Mouse (Mus musculus) brain, embryonic 18.5 days (tissue): ENCODE data around the gene Xkr7.

ENCODE experiments used
- DNase-seq: peaks from one replicate; pipeline ENCODE4 v3.0.0-alpha.2; 2012; ENCODE audit warnings: low read depth, low spot score

Xkr7 gene

DNA sequence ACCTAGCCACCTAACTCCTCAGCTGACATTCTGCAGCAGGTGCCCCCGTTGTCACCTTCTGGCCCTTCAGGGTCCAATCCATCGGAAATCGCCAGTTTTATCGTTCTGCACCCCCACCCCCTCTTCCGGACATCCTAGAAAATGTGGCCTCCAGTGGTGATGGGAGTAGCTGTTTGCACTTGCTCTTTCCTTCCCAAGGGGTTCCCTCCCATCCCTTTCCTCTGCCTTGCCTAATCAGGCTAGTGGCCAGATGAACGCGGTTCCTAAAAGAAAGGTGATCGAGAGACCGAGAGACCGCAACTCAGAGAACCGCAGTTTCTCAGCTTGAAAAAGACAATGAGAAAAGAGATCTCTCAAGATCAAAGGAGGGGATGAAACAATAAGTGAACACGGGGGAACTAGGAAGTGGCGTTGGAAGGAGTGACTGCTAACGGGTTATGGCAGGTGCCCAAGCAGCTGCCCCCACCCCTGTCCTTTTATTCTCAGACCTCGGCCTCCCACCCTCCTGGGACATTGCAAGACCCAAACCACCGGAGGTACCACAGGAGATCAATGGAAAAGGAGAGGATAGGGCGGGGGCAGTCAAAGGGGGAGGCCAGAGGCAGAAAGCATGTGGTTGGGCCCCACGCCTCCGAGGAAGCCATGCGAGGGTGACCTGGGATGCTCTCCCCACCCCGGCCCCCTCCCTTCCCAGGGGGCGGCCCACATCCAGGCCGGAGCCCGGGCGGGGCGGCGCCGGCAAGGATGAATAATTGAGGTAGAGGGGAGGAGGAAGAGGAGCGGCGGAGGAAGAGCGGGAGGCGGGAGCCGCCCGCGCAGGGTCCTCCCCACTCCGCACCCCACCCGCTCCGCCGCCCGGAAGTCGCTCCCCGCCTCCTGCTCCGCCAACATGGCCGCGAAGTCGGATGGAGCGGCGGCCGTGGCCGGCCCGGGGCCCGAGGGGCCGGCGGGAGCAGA, at the start of gene Xkr7:
Xkr7 (plus strand) TSS at position 727 of the 957 bp plus-strand sequence.
- no peak for DNase-seq

DNA sequence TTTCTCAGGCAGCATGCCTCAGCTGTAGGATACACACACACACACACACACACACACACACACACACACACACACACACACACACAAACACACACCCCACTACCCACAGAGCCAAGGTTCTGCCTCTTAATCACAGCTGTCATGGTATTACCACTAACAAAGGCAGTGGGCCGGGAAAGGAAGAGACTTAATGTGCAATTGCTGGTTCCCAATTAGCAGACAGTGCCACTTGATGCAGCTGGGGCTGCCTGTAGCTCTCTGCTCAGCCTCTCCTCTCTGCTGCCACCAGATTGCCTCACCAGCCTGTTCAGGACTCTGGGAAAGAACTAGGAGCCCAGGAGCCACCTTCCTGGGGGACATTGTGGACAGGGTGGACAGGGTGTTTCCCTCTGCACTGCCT, 46.1 kb upstream of the Xkr7 start:
- DNase-seq, result peak; percentile 26

DNA sequence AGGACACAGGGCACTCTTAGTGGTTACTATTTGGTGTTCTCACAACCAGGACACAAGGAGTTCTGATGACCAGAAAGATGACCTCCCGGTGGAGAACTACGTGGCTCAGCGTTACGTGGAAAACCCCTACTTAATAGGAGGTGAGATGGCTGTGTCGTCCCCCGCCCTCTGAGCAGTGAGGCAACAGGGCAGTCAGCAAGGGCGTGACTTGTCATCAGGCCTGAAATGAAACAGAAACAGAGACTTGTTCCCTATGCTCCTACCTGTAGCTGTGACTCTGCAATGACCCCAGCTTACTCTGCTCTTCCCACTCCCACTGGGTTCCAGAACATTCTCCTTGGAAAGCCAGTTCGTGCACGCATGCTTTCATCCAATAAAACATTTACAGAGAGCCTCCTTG, 40.1 kb upstream of the Xkr7 start:
- no peak for DNase-seq

DNA sequence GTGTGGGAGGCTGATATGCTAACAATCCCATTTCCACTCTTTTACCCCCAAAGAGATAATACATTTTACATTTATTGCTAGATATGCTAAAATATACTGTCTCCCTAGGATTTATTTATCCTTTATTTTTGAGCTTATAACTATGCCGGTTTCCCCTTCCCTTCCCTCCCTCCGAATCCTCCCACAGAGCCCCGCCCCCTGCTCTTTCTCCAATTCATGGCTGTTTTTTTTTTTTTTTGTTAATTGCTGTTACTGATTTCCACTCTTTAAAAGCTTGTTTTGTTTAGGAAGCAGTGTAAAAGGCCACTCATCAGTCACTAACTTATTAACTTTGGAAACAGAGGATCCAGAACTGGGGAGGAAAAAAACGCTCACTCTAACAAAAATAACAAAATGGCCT, 34.6 kb upstream of the Xkr7 start:
- no peak for DNase-seq

DNA sequence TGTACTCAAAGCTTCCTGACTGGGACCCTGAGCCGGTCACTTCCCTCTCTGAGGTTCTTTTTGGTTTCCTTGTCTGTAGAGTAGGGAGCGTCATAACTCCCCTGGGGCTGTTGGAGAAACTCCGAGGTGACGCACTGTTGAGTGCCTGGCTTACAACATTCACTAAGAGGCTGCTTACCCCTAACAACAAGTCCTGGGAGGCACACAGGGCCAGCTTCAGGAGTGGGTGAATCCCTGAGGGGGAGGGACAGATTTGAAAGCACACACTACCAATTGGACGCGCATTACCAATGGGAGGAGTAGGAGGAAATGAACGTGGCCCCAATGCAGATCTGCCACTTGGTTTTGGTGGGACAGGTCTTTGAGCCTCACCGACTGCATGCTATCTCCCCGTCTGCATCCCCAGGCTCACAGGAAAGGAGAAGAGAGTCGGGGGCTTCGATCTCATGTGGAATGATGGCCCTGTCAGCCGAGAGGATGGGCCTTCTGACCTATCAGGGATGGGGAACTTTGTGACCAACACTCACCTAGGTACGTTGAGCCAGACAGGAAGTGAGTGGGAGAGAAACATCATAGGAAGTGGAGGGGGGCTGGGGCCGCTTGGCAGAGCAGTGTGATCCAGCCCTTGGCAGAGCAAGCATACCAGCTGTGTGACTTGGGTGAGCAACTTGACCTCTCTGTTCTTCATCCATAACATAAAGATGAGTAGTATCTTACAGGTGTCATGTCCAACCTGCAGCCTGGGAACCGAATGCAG, 29.0 kb upstream of the Xkr7 start:
- no peak for DNase-seq

DNA sequence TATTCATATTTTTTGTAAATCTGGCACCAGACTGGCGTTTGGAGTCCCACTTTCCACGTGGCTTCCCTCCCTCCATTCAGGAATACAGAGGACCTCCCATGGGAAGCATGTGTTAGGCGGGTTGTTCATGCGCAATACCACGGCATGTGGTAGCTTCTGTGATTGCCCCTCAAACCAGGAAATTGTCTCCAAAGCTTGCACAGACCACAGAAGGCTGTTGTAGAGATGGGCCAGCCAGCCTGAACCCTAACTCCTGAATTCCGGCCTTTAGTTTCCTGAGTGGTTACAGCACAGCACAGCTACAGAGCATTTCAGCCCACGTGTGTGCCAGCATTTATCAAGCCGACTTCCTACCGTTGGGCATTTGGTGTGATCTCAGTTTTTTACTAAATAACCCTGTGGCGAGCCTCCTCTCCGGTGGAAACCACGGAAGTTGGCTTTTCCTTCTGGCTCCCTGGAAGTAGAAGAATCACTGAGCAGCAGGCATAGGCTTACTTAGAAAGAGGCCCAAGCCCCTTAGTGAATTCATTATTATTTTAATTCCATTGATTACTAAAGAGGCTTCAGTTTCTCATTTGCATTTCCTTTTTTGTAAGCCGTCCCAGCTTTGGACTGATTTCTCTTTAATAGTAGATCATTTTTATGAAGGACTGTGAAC, 27.8 kb upstream of the Xkr7 start:
- DNase-seq, result peak; percentile 40

- no peak for DNase-seq
Observed at GRCm38 (mm10) chr2:153005981-153006380, 25.7 kb upstream of the Xkr7 start.

GRCm38 (mm10) chr2:153009192-153009973, 22.3 kb upstream of the Xkr7 start:
- no peak for DNase-seq

DNA sequence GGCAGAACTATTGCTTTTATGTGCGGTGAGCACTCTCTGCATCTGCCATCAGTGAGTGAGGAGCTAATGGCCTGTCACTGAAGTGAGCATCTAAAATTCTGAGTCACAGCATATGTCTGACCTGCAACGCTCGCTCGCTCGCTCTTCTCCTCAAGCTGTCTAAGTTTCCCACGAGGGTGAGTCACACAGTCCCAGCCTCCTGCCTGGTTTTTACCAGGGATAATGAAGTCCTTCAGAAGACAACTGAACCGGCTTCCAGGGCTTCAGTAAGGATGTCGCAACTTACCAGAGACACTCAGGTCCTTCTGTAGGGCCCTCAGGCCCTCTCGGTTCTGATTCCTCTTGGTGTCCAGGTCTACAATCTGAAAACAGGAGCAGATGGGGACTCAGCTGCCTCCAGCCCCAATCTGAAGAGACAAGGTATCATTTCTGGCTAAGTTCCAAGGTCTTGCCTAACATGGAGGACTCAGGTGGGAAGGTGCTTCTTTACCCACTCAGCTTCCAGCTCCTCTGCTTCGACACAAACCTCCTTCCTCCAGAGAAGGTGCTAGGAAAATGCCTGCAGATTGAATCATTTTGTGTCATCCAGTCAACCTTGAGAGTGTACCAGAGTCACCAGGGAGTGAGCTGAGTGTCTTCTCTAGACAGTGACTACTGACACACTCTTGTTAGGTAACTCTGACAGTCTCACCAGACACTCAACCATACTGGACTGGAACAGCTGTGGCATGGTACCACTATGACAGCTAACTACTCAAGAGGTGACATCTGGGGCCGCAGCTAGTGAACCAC, 17.7 kb upstream of the Xkr7 start:
- no peak for DNase-seq

DNA sequence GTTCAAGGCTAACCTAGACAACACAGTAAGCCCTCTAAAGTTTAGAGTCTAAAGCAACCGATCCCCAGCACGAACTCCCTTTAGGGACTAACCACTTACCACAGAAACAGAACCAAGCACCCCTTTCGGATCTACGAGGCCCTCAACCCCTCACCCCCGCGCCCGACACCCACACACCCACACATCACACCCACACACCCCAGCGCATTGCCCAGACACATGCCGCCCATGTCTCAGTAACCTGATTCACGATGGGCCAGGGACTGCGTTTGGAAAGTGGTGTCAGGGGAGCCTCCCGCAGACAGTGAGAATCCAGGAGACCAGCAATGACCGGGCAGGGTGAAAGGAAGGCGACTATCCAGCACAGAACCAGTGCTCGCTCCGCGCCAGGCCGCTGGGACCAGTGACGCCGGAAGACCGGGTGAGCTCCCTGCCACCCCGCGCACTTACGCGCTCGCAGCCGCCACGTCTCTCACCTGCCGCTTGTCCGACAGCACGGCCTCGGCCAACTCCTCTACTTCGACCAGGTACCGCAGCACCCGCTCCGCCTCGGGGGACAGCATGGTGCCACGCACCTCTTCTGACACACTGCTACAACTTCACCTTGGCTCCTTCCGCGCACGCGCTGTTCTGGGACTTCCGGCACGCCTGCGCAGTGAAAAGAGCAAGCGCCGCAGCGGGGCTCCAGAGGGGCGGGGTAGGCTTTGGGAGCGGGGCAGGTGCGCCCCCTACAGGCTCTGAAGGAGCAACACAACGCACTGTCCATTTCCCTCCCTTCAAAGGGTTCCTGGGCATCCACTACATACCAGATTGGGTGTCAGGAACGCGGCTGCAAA, 16.7 kb upstream of the Xkr7 start, which contains the start of gene Pdrg1:
Pdrg1 (minus strand) TSS at position 670 of the 836 bp plus-strand sequence.
- peak; percentile 86 for DNase-seq

- DNase-seq, result no peak
Observed at GRCm38 (mm10) chr2:153015804-153016203, 15.8 kb upstream of the Xkr7 start.

DNA sequence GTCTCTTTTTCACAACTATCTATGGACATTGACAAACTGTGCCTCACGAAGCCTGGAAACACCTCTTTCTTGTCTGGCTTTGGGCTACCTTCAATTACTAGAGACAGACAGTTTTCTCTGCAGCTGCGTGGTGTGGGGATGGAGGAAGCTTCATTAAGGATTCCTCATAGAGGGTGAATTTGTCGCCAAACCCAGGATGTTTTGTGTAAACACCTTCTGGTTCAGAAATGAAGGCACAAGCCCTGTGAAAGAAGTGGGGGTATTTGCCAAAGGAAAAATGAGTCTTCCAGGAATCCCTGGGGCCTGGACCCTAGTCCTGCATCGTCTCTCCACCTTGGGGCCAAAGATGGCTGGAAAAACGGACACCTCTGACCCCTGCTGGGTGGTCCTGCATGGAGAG, 14.9 kb upstream of the Xkr7 start:
- DNase-seq, result no peak

DNA sequence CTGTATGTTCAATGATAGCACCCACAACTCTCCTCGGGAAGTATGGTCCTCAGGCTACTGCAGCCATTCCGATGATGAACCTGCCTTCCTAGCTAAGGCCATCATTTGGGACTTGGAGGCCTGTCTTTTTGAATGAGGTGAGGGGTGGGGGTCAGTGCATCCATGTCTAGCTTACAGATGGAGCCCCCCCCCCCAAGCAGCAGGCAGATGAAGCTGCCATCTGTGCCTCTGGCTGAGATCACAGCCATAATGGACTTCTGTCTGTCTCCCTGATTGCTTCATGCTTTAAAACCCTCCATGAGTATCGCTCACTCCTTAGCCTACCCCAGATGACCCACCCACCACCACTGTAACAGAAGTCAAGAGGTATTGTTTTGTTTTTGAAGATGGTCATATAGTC, 12.3 kb upstream of the Xkr7 start:
- no peak for DNase-seq

DNA sequence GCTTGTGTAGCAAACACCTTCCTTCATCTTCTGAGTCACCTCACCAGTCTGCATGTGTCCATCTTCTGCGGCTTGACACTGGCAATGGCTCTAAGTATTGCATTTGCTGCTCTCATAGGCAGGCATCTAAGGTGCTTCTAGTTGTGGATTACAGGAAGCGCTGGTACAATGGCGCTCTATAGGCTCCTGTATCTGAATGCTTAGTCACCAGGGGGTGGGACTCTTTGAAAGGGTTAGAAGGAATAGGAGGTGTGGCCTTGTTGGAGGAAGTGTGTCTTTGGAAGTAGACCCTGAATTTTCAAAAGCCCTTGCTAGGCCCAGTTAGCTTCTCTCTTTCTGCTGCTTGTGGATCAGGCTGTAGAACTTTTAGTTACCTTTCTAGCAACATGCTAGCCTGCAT, 10.5 kb upstream of the Xkr7 start:
- no peak for DNase-seq

DNA sequence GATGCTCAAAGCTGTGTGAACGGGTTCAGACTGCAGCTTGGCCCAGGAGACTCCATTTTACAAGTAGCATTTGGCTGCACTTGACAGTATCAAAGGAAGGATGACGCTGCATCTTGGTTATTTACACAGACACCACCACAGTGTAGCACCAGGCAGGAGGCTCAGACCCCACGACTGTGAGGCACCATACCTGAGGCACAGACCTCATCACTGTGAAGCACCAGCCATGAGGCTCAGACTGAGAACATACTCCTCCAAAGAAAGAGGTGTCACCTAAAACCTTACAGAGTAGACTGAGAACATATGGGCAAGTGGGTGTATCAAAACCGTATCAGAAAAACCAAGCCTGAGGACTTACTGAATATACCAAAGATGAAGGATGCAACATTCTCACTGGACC, 8.8 kb upstream of the Xkr7 start:
- DNase-seq, result no peak

GRCm38 (mm10) chr2:153026052-153026451, 5.6 kb upstream of the Xkr7 start:
- DNase-seq, result no peak

- no peak for DNase-seq
Observed at GRCm38 (mm10) chr2:153027501-153027900, 4.2 kb upstream of the Xkr7 start.

GRCm38 (mm10) chr2:153030422-153030821, 1.2 kb upstream of the Xkr7 start:
- no peak for DNase-seq

GRCm38 (mm10) chr2:153032083-153032842, 611 bp downstream of the Xkr7 start:
- DNase-seq, result no peak
